Mouse (Mus musculus) gastrocnemius, adult 2 months (tissue): ENCODE data around the gene Tm6sf1. TPM values are rescaled to one million over a fixed set of nuclear protein-coding genes. Genes with fewer than 3 reads are reported as not detected.

ENCODE experiments used
- DNase-seq: peaks from one replicate; pipeline ENCODE4 v3.0.0; 2022
- H3K27ac ChIP-seq: fragments of 200-600 bp; 2 replicates; pipeline ENCODE4 v1.8.1; 2022; ENCODE audit warnings: mild to moderate bottlenecking
- H3K4me3 ChIP-seq: fragments of 200-600 bp; 2 replicates; pipeline ENCODE4 v1.8.1; 2022; ENCODE audit warnings: mild to moderate bottlenecking, moderate library complexity
- CTCF ChIP-seq: fragments of 200-600 bp; IDR thresholded peaks from 2 replicates; pipeline ENCODE4 v1.8.1; 2022; ENCODE audit warnings: antibody characterized with exemption, mild to moderate bottlenecking, moderate library complexity
- intact Hi-C: fragments of 180-260 bp; cut with DNase I; formaldehyde crosslinking; loops from one replicate; pipeline ENCODE4 v1.15.1; 2025
- total RNA-seq, 2 experiments: library from RNA; stranded (reverse); gene quantifications; 2 replicates each; pipeline ENCODE4 v1.2.3; 2021

Gene Tm6sf1
- total RNA-seq, 2 experiments from 2014 or later: 5.8 to 13.1 TPM

DNA sequence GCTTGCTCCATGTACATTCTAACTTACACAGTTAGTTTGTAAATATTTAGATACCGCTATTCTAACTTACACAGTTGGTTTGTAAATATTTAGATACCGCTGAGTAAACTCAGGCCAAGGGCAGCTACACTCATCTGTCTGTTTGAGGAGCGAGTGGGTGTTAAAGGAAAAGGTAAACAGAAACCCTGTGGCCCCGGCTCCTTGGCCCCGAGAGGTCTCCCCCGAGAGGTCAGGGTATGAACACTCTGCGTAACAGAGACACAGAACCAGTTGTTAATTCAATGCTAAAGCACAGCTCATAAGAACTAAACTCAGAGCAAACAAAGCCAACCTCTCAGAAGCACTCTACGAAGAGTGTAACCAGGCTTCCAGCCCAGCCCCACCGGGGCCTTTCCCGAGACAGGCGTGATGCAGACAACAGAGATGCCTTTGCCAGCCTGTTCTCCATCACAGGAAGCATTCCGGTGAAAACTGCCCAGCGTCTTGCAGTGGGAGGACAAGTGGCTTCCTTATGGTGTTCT lies 13.8 kb downstream of the Tm6sf1 start:
- H3K4me3 ChIP-seq: no peak overlapping the region
- no peak for TF ChIP-seq CTCF
- H3K27ac ChIP-seq: no peak overlapping the region
- DNase-seq: no peak
- intact Hi-C loops: loop anchor here (5.0 kb wide), 1 partner anchor 80 kb away; no protein-coding TSS in a partner anchor

DNA sequence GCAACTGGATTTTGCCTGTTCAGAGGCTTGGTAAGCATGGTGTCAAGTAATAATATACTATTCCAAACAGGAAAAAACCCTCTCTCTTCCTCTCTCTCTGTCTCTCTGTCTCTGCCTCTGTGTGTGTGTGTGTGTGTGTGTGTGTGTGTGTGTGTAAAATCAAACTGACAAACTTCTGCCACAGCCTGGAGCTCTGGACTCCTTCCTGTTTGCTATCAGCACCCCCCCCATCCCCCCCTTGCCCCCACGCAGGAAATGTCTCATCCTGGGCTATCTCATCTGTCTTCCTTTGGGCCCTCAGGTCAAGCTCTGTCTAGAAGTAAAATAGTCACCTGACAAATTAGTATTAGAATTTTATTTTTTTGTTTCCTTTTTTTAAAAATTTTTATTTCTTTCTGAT lies 15.0 kb downstream of the Tm6sf1 start:
- Histone ChIP-seq H3K4me3 (no peak overlapping the region), H3K27ac (no peak overlapping the region)
- DNase-seq: no peak
- intact Hi-C loops: loop anchor here (5.0 kb wide), 1 partner anchor 78 kb away; no protein-coding TSS in a partner anchor
- no peak for TF ChIP-seq CTCF

DNA sequence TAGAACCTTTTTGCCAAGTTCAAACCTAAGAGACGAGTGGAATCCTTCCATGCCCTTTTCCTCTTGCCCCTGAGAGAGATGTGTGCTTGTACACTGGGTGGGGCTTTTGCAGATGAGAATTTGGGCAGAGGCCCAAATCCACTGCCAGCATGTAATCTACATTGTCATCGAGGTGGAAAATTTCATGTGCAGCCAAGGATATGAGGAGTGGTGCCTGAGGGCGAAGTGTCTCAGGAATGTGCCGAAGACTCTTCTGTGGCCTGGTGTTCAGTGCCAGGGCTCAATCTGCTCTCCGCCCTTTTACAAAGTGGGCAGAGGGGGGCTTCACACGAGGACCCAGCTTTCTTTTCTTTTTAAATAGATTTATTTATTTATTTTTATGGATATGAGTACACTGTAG lies 15.8 kb downstream of the Tm6sf1 start:
- H3K4me3 ChIP-seq: no peak overlapping the region
- H3K27ac ChIP-seq: no peak overlapping the region
- intact Hi-C loops: loop anchor here (5.0 kb wide), 1 partner anchor 78 kb away; no protein-coding TSS in a partner anchor
- TF ChIP-seq CTCF: no peak
- DNase-seq: no peak

DNA sequence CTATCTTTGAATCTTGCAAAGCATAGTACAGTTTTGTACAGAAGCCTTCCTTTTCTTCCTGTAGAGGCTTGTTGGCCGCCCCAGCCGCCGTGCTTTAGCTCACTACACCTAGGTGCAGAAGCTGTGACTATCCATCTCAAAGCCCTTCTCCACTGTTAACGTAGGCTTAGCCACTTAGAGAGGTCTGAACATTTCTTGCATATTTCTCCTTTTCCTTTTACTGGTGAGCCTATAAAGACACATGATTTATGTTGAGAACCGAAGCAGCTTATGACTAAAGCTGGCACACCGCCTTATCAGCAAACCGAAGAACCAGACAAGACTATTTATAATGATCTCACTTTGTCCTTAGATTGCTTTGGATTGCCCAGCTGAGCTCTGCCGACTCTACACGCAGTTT lies 16.6 kb downstream of the Tm6sf1 start:
- intact Hi-C loops: no loop called here
- no peak for TF ChIP-seq CTCF
- Histone ChIP-seq H3K4me3 (no peak overlapping the region), H3K27ac (no peak overlapping the region)
- DNase-seq: no peak

DNA sequence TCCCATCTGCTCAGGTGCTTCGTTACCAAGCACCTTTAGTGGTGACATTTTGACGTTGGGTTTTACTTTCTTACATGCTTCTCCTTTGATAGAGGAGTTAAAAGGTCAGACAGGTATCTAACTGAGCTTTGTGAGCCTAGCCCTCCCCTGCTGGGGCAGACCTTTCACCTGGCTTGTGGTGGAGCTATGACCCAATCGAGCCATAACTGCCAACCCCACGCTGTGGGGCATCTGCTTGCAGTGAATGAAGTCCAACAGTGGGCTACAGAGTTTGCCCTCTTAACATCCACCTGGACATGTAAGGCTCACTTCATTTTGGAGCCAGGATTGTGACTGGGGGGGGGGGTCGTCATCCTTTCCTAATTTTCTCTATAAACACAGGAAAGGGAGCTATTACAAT lies 21.5 kb downstream of the Tm6sf1 start:
- Histone ChIP-seq H3K4me3 (no peak overlapping the region), H3K27ac (no peak overlapping the region)
- DNase-seq: no peak
- intact Hi-C loops: no loop called here
- no peak for TF ChIP-seq CTCF

DNA sequence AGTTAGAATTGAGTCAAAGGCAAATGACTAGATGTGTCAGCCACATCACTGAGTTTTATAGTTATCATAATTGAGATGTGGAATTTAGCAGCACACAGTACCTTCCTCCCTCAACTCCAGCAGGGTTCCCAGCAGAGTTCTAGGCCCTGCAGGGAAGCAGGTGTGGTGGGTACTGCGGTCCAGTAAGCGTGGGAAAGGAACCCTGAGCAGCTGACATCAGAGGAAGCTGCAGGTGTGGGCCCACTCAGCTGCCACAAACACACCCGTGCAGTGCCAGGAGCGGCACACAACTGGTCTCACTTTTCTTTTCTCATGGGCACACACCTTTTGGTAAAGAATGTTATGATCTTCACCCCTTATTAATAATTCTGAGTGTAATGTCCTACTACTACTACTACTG lies 22.0 kb downstream of the Tm6sf1 start:
- Histone ChIP-seq H3K27ac (no peak overlapping the region), H3K4me3 (no peak overlapping the region)
- intact Hi-C loops: no loop called here
- no peak for TF ChIP-seq CTCF
- DNase-seq: no peak

DNA sequence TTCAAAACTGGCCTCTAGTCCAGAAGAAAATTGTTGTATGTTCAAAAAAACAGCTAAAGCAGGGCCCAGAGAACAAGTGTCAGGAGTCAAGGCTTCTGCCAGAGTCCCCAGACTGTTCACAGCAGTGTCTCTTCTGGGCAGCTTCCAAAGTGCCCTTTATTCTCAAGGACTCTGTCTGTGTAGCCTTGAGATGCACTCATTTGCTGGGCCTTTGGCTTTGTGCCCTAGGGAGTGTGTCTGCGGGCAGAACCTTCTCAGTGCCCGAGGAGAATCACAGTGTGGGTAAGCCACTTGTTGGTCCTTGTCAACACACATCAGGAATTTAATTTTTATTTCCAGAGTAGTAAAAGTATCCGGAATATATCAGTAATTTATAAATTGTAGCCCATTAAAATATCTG lies 22.8 kb downstream of the Tm6sf1 start:
- Histone ChIP-seq H3K27ac (no peak overlapping the region), H3K4me3 (no peak overlapping the region)
- DNase-seq: no peak
- TF ChIP-seq CTCF: no peak
- intact Hi-C loops: no loop called here

DNA sequence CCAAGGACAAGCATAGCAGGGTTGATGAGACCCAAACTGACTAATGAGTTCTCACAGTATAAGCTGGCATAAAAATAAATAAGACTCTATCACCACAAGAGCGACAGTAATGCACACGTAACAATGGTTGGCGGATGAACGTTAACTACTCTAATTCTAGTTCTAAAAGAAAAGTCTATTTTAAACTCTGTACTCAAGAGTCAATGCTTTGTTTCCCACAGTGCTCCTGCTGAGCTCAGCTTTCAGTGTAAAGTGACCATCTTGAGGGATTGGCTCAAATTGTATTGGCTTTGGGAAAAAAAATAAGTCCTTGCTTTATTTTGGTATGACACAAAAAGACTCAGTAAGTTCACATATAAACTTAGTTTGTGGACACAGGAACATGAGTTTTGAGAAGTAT lies 26.3 kb downstream of the Tm6sf1 start:
- Histone ChIP-seq H3K4me3 (no peak overlapping the region), H3K27ac (no peak overlapping the region)
- DNase-seq: no peak
- TF ChIP-seq CTCF: no peak
- intact Hi-C loops: no loop called here

DNA sequence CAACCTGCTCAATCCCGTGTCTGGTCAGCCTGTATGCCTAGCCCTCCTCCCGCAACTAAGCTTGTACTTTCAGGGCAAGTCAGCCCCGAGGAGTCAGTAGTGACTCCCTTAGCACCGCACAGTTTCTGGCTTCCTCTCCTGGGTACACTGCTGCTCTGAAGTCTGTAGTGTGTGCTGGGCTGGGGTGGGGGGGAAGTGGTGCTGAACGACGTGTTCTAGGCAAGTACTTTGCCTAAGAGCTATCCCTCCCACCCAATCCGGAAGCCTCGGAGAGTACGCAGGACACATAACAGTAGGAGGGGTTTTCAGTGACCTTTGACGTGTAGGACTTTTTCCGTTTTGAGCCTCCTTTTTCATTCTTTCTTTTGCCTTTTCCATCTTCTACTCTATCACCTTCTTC lies 40.6 kb downstream of the Tm6sf1 start:
- H3K4me3 ChIP-seq: peak overlapping the region; percentile 40
- intact Hi-C loops: no loop called here
- H3K27ac ChIP-seq: no peak overlapping the region
- no peak for TF ChIP-seq CTCF
- DNase-seq: no peak

DNA sequence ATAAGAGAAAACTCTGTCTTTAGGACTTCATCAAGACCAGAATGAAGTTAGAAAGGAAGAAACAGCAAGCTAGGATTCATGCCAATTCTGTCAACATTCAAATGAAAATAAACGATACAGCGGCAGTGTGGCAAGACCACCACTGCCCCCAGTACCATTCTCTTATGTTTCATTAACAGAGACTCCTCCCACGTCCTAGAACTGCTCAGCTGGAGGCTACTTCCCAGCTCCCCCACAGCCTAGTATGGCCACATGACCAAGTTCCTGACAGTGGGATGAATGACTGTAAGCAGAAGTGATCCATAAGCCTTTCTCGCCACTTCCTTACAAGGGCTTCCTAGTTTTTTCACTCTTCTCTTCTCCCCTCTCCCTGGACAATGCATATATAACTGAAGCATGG lies 45.3 kb downstream of the Tm6sf1 start:
- DNase-seq: no peak
- no peak for TF ChIP-seq CTCF
- intact Hi-C loops: no loop called here
- H3K4me3 ChIP-seq: no peak overlapping the region
- no peak overlapping the region for H3K27ac ChIP-seq

DNA sequence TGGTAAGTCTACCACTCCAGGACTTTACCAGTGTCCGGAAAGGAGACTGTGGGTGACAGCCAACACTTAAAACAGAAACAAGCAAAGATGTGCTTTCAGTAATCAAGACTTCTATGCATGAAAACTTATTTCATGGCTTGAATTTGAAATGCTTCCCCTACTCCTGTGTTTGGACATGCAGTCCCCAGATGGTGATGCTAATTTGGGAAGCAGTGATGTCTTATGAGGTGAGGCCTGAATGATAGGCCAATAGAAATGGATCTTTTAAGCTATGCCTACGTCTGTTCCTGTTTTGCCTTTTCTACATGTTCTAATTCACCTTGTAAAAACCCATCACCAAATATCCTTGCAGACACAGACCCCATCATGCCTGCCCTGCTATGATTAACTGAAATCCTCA lies 46.1 kb downstream of the Tm6sf1 start:
- DNase-seq: no peak
- Histone ChIP-seq H3K27ac (no peak overlapping the region), H3K4me3 (no peak overlapping the region)
- intact Hi-C loops: no loop called here
- no peak for TF ChIP-seq CTCF

DNA sequence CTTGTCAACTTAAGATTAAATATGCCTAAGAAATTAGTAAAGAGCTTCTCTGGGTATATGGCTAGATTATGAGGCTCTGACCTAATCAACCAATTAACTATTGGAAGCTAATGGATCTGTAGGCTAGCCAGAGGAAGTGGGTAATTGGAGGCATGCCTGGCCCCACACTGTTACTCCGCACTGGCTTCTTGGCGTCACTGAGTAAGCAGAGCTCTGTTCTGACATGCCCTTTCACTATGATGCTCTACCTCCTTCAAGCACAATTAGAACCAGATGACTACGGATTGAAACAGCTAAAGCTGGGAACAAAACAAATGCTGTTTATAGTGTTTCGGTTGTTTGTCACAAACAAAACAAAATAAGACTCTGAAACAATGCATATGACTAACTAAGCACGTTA lies 59.5 kb downstream of the Tm6sf1 start:
- no peak for TF ChIP-seq CTCF
- H3K27ac ChIP-seq: no peak overlapping the region
- H3K4me3 ChIP-seq: no peak overlapping the region
- intact Hi-C loops: no loop called here
- DNase-seq: no peak

DNA sequence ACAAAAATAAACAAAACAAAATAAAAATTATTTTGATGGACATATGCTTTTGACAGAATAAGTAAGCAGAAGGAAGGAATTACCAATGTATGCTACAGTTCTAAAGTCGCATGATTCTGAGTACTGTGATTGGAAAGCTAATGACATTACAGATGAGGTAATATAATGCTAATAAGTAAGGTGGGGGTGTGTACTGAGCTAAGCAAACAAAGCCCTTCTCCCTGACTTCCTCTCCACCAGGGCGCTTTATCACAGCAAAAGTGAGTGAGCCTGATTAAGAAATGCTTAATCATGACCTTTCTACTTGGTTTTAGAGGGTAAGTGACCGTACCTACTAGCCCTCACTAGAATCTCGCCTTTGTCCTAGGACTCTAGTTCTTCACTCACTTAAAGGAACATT lies 61.5 kb downstream of the Tm6sf1 start:
- Histone ChIP-seq H3K27ac (no peak overlapping the region), H3K4me3 (no peak overlapping the region)
- no peak for DNase-seq
- intact Hi-C loops: no loop called here
- TF ChIP-seq CTCF: no peak

DNA sequence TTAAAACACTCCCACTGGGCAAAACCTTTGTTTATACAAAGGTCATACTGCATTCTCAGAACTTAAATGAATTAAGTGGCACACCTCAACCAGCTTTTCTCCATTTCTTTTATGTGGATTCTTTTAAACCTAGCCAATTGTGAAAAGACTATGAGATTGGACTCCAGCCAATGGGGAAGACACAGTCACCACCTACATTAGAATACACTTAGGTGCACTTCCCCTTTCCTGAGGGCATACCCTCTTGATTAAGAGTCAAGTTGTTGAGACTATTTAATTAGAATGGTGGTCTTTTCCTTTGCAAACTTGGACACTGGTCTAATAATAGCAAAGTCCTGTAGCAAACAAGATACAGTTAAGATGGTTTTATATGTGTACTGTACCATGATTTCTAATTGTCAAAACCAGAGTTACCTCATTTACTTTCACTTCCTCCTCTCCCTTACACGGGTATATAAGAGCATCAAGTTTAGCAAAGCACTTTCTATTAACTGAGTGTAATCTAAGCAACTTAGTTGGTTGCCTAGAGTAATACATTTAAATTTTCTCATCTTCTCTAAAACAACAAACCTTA lies 62.7 kb downstream of the Tm6sf1 start:
- Histone ChIP-seq H3K4me3 (no peak overlapping the region), H3K27ac (no peak overlapping the region)
- no peak for DNase-seq
- TF ChIP-seq CTCF: no peak
- intact Hi-C loops: no loop called here

DNA sequence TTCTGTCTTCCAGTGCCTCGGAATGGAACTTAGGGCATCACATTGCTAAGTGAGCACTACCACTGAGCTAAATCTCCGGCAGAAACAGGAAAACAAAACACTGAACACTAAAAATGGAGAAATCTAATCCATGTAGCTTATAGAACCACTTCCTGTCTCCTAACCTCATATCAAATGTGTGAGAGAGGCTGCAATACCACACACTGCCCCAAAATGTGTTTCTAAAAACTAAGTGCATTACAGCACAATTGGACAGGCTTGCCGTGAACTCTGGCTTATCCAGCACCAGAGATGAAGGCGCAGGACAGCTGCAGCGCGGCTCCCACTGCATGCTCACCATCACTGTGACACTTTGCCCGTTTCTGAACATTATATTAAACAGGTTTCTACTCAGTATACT lies 70.2 kb downstream of the Tm6sf1 start:
- no peak for TF ChIP-seq CTCF
- no peak overlapping the region for H3K4me3 ChIP-seq
- no peak for DNase-seq
- intact Hi-C loops: no loop called here
- no peak overlapping the region for H3K27ac ChIP-seq
